Mouse (Mus musculus) neutrophil, adult 65 days (primary cell): ENCODE results near the gene Kiss1r. TPM values are rescaled to one million over a fixed set of nuclear protein-coding genes. Genes with fewer than 3 reads are reported as not detected.

Experiments
- total RNA-seq: library from RNA; stranded (reverse); gene quantifications from 2 replicates; pipeline ENCODE4 v1.2.4, GENCODE M21; 2023

The Kiss1r gene
- total RNA-seq, result 5.0 and 5.7 TPM in 2 replicates

DNA sequence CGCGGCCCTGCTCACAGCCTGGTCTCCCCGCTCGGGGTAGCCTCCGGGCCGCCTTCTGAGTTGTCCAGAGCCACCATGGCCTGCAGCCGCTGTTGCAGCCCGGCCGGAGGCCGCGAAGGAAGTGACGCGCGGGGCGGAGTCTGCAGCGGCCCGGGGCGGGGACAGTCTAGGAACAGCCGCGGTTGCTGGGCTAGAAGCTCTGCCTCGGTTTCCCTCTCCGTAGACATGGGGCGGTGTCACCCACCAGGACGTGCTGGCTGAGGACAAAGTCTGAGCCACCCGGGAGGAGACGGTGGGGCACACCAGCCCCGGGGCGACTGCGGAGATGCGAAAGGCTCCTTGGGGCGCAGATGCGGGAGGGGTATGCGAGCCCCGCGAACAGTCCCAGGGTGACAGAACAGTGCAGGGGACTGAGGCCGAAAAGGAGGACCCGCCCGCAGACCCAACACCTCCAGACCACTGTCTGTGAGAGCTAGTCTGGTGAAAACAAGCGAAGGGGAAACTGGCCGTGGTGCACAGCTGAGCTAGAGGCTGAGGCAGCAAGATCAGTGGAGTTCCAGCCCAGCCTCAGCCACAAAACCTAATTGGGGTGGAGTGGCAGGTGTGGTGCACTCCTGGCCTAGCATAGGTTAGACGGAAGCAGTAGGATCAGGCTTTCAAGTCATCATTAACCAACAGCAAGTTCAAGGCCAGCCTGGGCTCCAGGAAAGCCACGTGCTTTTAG is at the start of gene Kiss1r:
Gene Kiss1r (plus strand): TSS at position 164 of the 724 bp plus-strand sequence.

GRCm38 (mm10) chr10:79874290-79874862 is 42.4 kb upstream of the Kiss1r start, which contains the start of the genes Prtn3 and Plppr3:
Gene Prtn3 (plus strand): TSS chr10:79874476.
Gene Plppr3 (minus strand): TSS chr10:79874634.

GRCm38 (mm10) chr10:79886054-79886453 is 30.7 kb upstream of the Kiss1r start, which contains the start of gene Elane:
Gene Elane (plus strand): TSS chr10:79886247.

DNA sequence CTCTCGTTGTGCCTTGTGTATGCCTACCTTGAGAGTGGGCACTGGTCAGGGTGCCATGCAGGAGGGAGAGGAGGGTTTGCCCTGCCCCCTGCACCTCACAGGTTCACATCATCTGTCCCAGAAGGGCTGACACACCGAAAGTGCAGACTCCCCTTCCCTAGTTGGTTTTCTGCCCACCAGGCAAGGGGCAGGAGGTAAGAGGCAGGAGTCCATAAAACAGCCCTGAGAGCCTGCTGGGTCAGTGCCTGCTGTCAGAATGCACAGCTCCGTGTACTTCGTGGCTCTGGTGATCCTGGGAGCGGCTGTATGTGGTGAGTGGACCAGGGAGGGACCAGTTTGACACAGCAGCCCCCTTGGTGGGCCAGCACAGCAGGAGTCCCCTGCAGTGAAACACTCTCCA is 26.1 kb upstream of the Kiss1r start, which contains the start of gene Cfd:
Gene Cfd (plus strand): TSS at position 184 of the 400 bp plus-strand sequence.

GRCm38 (mm10) chr10:79908167-79909091 is 8.3 kb upstream of the Kiss1r start, which contains the start of gene Med16:
Gene Med16 (minus strand): TSS chr10:79908923.

GRCm38 (mm10) chr10:79910556-79910955 is 6.2 kb upstream of the Kiss1r start, which contains the start of gene Gm26602:
Gene Gm26602 (plus strand): TSS chr10:79910856.

GRCm38 (mm10) chr10:79920958-79921535 is 4.3 kb downstream of the Kiss1r start, which contains the start of gene R3hdm4:
Gene R3hdm4 (minus strand): TSS chr10:79921208.

GRCm38 (mm10) chr10:79926491-79927323 is 9.9 kb downstream of the Kiss1r start, which contains the start of gene Arid3a:
Gene Arid3a (plus strand): TSS chr10:79927043.

DNA sequence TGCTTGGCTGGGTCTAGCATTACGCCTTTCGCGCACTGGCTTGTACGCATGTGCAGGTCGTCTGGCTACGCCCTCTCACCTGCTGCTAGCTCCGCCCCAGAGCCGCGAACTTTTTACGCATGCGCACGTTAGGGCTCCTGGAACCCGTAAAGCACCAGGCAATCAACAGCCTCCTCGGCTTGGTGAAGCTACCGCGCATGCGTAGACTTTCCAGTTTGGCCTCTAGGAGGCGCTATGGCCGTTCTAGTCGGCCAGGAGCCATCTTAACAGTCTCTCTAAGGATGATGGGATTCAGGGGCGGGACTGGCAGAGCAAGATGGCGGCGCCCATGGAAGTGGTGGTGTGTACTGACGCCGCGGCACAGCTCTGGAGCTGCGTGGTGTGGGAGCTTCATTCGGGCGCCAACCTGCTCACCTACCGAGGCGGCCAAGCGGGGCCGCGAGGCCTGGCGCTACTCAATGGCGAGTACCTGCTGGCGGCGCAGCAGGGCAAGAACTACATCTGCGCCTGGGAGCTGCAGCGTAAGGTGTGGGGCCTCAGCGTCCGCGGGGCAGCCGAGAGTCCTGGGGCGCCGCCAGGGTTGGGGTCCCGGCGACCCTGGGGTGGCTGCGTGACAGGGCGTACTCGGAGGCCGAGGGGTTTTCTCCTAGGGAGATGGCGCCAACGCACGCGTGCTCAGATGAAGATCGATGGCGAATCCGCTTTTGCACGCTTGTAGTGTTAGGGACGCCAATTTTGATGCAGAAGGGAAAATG is 43.3 kb downstream of the Kiss1r start, which contains the start of gene Wdr18:
Gene Wdr18 (plus strand): TSS at position 306 of the 755 bp plus-strand sequence.

DNA sequence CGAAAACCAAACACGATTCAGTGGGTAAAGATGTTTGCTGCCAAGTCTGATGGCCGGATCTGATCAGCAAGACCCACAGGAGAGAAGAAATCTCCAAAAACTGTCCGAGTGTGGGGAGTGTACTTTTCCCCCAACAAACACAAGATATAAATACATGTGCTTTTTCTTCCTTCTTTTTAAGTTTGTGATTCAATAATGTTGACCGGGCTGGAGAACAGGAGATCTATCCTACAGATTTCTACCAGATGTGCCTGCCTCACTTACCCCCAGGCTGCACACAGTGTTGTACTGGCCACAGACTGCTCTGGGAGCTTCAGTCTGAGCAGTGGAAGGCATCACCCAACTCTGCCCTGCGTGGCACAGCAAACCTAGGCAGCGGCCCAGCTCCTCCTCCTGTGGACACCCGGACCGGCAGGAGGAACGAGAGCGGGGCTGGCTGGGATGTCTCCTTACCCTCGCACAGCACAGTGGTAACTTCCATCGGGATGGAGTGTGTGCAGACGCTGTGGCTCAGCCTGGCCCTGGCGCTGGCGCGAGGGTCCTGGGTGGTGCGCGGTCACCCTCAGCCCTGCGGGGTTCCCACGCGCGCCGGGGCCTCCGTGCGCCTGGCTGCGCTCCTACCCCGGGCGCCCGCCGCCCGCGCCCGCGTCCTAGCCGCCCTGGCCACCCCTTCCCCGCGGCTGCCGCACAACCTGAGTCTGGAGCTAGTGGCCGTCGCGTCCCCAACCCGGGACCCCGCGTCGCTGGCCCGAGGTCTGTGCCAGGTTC is 53.8 kb downstream of the Kiss1r start, which contains the start of gene Grin3b:
Gene Grin3b (plus strand): TSS at position 301 of the 768 bp plus-strand sequence.

Other genes starting within 250 kb of the Kiss1r start
- 16.1 and 19.4 TPM in 2 replicates for gene Tpgs1, start 247.6 kb upstream of the Kiss1r start, total RNA-seq
- gene Cdc34, start 234.8 kb upstream of the Kiss1r start, total RNA-seq, result 62.7 and 69.8 TPM in 2 replicates
- gene Gzmm, start 228.0 kb upstream of the Kiss1r start, total RNA-seq, result 1.6 and 2.3 TPM in 2 replicates
- gene Bsg, start 212.5 kb upstream of the Kiss1r start, total RNA-seq, result 78.7 and 95.6 TPM in 2 replicates
- gene Hcn2, start 200.3 kb upstream of the Kiss1r start, total RNA-seq, result not detected in 2 replicates
- gene Polrmt, start 170.4 kb upstream of the Kiss1r start, total RNA-seq, result 10.1 and 11.3 TPM in 2 replicates
- gene Fgf22, start 161.9 kb upstream of the Kiss1r start, total RNA-seq, result not detected in 2 replicates
- gene Rnf126, start 150.0 kb upstream of the Kiss1r start, total RNA-seq, result 18.7 and 24.0 TPM in 2 replicates
- 3.4 and 5.5 TPM in 2 replicates for gene Fstl3, start 139.7 kb upstream of the Kiss1r start, total RNA-seq
- gene Prss57, start 126.0 kb upstream of the Kiss1r start, total RNA-seq, result 15.8 and 16.6 TPM in 2 replicates
- gene Palm, start 123.4 kb upstream of the Kiss1r start, total RNA-seq, result 104 and 146 TPM in 2 replicates
- gene Misp, start 96.0 kb upstream of the Kiss1r start, total RNA-seq, result 0.60 and 1.1 TPM in 2 replicates
- gene Ptbp1, start 62.5 kb upstream of the Kiss1r start, total RNA-seq, result 224 and 230 TPM in 2 replicates
- gene Prtn3, start 42.5 kb upstream of the Kiss1r start, total RNA-seq, result 374 and 461 TPM in 2 replicates
- gene Plppr3, start 42.3 kb upstream of the Kiss1r start, total RNA-seq, result 21.5 and 22.3 TPM in 2 replicates
- gene Elane, start 30.7 kb upstream of the Kiss1r start, total RNA-seq, result 409 and 433 TPM in 2 replicates
- not detected in 2 replicates for gene Cfd, start 26.1 kb upstream of the Kiss1r start, total RNA-seq
- gene Med16, start 8.0 kb upstream of the Kiss1r start, total RNA-seq, result 38.8 and 45.7 TPM in 2 replicates
- gene Gm26602, start 6.1 kb upstream of the Kiss1r start, total RNA-seq, result not detected in 2 replicates
- gene R3hdm4, start 4.2 kb downstream of the Kiss1r start, total RNA-seq, result 563 and 732 TPM in 2 replicates
- gene Arid3a, start 10.1 kb downstream of the Kiss1r start, total RNA-seq, result 203 and 226 TPM in 2 replicates
- gene Wdr18, start 43.2 kb downstream of the Kiss1r start, total RNA-seq, result 13.5 and 19.5 TPM in 2 replicates
- 0.16 and 0.19 TPM in 2 replicates for gene Grin3b, start 53.7 kb downstream of the Kiss1r start, total RNA-seq
- 65.1 and 75.1 TPM in 2 replicates for gene Tmem259, start 67.4 kb downstream of the Kiss1r start, total RNA-seq
- gene Cnn2, start 71.6 kb downstream of the Kiss1r start, total RNA-seq, result 381 and 568 TPM in 2 replicates
- gene Abca7, start 79.5 kb downstream of the Kiss1r start, total RNA-seq, result 105 and 153 TPM in 2 replicates
- 445 and 546 TPM in 2 replicates for gene Arhgap45, start 99.7 kb downstream of the Kiss1r start, total RNA-seq
- 31.6 and 36.0 TPM in 2 replicates for gene Polr2e, start 122.8 kb downstream of the Kiss1r start, total RNA-seq
- 228 and 229 TPM in 2 replicates for gene Gpx4, start 130.2 kb downstream of the Kiss1r start, total RNA-seq
- gene Sbno2, start 188.6 kb downstream of the Kiss1r start, total RNA-seq, result 164 and 210 TPM in 2 replicates
- gene Stk11, start 198.8 kb downstream of the Kiss1r start, total RNA-seq, result 193 and 249 TPM in 2 replicates
- gene Atp5d, start 221.7 kb downstream of the Kiss1r start, total RNA-seq, result 81.5 and 92.7 TPM in 2 replicates
- gene Cbarp, start 223.9 kb downstream of the Kiss1r start, total RNA-seq, result 0.61 and 1.3 TPM in 2 replicates
- 220 and 226 TPM in 2 replicates for gene Midn, start 231.3 kb downstream of the Kiss1r start, total RNA-seq
- gene Cirbp, start 249.0 kb downstream of the Kiss1r start, total RNA-seq, result 41.2 and 65.3 TPM in 2 replicates